Mouse (Mus musculus) c-Kit-negative CD71-positive TER-119-positive erythroid progenitor cells, embryonic 14.5 days (primary cell): ENCODE measurements around the gene Psmb4.
A peak's percentile ranks its signal among the peaks of the same experiment; 100 is the strongest.
"Not testable (repeated sequence)": the region's sequence is repeated elsewhere in the genome, so short reads cannot be mapped to it uniquely, and the experiment has no call there.

Source experiments
- DNase-seq: peaks from one replicate; pipeline ENCODE4 v3.0.0-alpha.2; 2013; ENCODE audit warnings: low read depth, low spot score

Psmb4 gene

DNA sequence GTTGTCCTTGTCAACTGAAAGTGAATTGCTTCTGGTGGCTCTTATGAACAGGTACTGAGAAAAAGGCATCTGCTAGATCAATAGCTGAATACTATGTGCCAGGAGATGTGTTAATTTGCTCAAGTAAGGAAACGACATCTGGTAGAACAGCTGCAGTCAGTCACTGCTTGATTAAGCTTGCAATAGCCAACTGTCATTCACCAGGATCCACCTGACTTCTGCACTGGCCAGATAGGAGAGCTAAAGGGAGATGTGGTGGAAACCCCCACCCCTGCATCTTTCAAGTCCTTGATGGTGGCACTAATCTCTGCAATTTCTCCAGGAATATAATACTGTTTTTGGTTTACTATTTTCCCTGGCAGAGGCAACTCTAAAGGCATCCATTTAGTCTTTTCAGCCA, 19.7 kb upstream of the Psmb4 start:
- no peak for DNase-seq

- DNase-seq, result not testable (repeated sequence)
These were observed 18.0 kb upstream of the Psmb4 start for GRCm38 (mm10) chr3:94904759-94905158.

DNA sequence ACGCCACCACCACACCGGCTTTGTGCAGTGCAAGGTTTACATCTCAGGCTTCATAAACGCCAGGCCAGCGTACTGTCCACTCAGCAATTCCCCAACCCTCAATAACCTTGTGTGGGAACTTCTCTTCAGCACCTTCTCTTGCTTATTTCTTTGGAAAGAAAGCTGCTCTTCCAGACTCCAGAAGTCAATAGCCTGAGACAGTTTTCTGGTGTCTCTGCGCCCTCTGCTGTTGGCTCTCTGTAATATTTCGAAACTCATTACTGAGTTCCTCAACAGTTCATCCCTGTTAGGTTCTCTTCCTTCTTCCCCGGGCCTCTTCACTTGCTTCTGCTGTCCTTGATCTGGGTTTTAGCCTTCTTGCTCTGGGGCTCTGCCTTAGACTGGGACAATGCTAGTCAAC, 16.0 kb upstream of the Psmb4 start:
- DNase-seq, result peak; percentile 22

DNA sequence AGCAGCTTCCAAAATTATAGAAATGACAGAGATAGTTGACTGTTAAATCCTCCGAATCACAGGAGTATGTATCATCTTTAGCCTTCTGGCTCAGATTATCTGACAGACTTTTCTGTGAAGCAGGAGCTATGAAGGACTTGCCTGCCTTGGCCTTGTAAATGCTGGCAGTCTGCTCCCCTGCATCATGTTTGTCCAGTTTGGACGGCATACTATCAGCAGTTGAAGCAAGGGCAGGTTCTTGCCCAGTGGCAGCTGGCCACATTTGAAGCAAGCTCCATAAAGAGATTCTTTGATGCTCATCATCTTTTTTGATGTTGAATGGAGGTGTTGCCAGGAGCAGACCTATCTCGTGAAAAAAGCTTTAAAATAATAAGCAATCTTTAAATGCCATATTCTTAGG, 7.3 kb upstream of the Psmb4 start:
- DNase-seq, result no peak

- peak; percentile 26 for DNase-seq
These were observed 1.8 kb upstream of the Psmb4 start for GRCm38 (mm10) chr3:94888595-94888994.

DNA sequence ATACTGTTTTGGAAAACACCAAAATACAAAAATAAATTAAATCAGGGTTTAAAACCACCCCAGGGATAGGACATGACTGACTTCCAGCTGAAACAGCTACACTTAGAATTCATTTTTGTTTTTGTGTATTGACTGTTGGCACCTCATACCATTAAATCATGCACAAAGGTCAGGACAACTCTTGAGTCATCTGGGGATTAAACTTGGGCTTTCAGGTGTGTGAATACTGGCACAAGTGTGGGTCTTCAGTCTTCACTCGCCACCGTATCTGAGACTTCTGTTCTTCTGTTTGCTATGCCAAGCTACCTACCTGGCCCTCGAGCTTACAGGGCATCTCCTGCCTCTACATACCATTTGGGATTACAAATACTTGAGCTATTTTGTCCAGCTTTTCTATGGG, 4.2 kb downstream of the Psmb4 start:
- no peak for DNase-seq

GRCm38 (mm10) chr3:94881840-94882239, 4.9 kb downstream of the Psmb4 start:
- no peak for DNase-seq

GRCm38 (mm10) chr3:94878618-94879017, 8.1 kb downstream of the Psmb4 start:
- no peak for DNase-seq

- no peak for DNase-seq
These were observed 17.8 kb downstream of the Psmb4 start for GRCm38 (mm10) chr3:94869011-94869410.

DNA sequence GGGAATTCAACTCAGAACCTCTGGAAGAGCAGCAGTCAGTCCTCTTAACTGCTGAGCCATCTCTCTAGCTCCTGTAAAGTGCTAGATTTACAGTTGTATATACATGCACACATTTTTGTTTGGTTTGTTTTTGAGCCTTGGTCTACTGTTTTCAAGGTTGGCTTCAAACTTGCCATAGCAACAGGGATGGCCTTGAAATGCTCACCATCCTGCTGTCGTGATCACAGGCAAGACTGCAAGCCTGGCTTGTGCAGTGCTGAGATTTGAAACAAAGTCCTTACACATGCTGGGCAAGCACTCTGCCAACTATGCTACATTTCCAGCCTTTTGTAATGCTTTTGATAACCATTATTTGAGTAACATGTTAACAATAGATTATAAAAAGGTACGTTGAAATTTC, 27.3 kb downstream of the Psmb4 start:
- no peak for DNase-seq

GRCm38 (mm10) chr3:94852215-94852614, 34.5 kb downstream of the Psmb4 start:
- DNase-seq, result no peak

DNA sequence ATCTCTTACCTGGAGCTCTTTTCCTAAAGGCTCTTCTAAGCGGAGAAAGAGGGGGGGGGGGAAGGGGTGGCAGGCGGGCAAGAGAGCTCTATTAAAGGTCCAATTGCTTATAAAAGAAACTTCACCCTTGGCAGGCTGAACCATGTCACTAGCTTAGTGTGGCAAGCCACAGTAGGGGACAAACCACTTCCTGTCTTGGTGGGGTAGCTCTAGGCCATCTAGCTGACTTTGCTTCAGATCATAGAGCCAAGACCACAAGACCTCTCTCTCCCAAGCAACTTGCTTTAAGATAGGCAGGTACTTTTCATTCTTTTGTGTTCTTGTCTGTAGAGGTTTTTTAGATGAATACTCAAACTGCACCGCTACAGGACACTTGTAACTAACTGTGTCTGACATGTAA, 35.0 kb downstream of the Psmb4 start:
- DNase-seq, result no peak

- DNase-seq, result no peak
These were observed 37.4 kb downstream of the Psmb4 start for GRCm38 (mm10) chr3:94849338-94849737.

DNA sequence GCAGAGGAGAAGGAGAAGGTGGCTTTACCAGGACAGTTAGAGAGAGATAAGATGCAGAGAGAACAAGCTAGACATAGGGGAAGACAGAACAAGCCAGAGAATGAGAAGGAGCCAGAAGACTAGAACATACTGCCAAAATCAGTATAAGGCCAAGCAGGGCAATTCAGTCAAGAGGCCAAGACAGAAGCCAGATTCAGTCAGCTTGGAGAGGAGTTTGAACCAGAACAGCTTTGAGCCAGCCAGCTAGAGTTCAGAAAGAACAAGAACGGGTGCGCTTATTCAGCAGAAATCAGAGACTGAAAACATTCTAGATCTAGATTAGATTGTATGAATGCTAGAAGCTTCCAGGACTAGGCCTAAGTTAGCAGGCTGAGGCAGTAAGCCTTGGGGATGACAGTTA, 39.4 kb downstream of the Psmb4 start:
- DNase-seq, result no peak

DNA sequence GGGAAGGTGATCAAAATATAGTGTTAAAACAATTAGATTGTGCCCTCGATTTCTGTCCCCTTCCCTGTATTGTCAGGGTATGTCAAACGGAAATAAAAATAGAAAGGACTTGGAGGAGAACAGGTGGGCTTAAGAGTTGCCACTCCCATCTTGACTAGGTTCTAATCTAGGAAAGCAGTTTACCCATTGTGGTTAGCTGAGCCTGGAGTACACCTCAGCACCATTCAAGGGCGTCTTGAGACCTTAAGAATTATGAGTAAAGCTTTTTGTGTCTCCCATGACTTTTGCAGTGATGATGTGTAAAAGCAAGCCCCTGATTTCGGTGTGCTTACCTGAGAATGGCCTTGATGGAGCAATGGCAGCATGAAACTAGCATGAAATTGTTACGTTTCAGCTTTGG, 47.7 kb downstream of the Psmb4 start:
- no peak for DNase-seq

GRCm38 (mm10) chr3:94838631-94839030, 48.1 kb downstream of the Psmb4 start:
- peak; percentile 13 for DNase-seq

- DNase-seq, result peak; percentile 9
These were observed 48.7 kb downstream of the Psmb4 start for GRCm38 (mm10) chr3:94837959-94838496.

GRCm38 (mm10) chr3:94837183-94837890, 49.4 kb downstream of the Psmb4 start, which contains the start of gene Pogz:
Gene Pogz (plus strand): TSS chr3:94837567.
- DNase-seq, result peak; percentile 78

DNA sequence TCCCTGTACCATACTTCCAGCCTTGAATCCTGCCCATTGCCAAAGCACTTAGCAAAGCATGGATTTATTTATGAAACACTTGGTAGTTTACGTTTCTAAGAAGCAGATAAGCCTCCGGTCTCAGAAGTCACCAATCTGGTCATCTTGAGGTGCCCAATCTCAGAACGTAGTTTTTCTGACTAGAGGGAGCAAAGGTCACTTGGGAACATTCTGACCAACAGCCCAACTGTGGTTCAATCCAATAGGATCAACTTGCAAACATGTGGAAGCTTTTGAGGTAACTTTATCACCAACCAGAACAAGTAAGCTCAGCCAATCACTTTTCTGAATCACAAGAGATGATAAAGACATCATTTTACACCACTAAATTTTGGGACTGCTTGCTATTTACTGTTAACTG, 51.4 kb downstream of the Psmb4 start:
- no peak for DNase-seq
